Mouse (Mus musculus) adrenal gland, postnatal 36 days (tissue): ENCODE data around the gene Map2k6. TPM values are rescaled to one million over a fixed set of nuclear protein-coding genes. Genes with fewer than 3 reads are reported as not detected.

Experiments used
- DNase-seq, 2 experiments: peaks; one replicate each; pipeline ENCODE4 v3.0.0; 2021; ENCODE audit warnings: mixed read lengths in 1 of 2
- total RNA-seq, 2 experiments: library from RNA; stranded (reverse); gene quantifications; 2 replicates each; pipeline ENCODE4 v1.2.3; 2021

Gene Map2k6
- total RNA-seq, 2 experiments from 2014 or later, result 2.0 to 6.4 TPM

DNA sequence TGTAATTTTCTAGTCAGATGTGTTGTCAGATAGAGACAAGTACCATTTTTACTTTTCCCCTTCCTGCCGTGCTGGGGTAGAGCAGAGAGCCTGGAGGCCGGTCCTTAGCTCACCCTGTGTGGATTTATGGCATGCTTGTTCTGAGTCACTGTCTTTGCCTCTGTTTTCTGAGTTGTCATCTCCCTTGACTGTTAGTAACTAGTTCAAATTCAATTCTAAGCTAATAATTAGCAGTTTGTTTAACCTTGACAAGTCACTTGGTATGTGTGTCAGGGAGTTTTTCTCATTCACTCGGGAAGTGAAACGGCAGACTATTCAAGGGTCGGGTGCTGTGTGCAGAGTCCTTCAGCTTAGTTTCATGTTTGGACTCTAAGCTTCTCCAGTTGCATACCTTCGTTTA is 86.2 kb downstream of the Map2k6 start:
- peak; percentile 30 to 45 for DNase-seq

GRCm38 (mm10) chr11:110487796-110488195 is 88.9 kb downstream of the Map2k6 start:
- DNase-seq, result no peak

DNA sequence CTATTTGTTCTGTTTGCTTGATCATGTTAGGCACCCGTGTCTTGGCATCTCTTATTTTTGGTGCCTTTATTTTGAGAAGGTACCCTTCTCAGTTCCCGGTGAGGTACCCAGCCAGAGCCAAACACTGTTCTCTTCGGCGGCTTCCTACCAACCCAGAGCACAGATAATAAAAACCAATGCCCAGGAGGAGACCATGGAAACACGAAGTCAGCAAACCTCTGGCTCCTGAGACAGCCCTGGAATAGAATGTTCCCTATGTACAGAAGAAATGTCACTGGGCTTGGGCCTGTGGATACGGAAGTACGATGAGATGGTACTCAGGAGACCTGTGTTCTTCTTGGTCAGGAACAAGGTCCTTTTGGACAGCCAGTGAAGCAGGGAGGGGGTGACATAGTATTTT is 89.4 kb downstream of the Map2k6 start:
- DNase-seq, result no peak

GRCm38 (mm10) chr11:110495323-110496060 is 96.6 kb downstream of the Map2k6 start:
- no peak for DNase-seq

GRCm38 (mm10) chr11:110496061-110496446 is 97.1 kb downstream of the Map2k6 start:
- DNase-seq, result peak; percentile 73 to 75

GRCm38 (mm10) chr11:110497743-110498142 is 98.8 kb downstream of the Map2k6 start:
- no peak for DNase-seq

- peak; percentile 43 to 47 for DNase-seq
These were observed 99.8 kb downstream of the Map2k6 start for GRCm38 (mm10) chr11:110498651-110499213.

- DNase-seq, result no peak
These were observed 104.2 kb downstream of the Map2k6 start for GRCm38 (mm10) chr11:110502937-110503670.

- peak; percentile 29 for DNase-seq
These were observed 112.5 kb downstream of the Map2k6 start for GRCm38 (mm10) chr11:110511466-110511865.

DNA sequence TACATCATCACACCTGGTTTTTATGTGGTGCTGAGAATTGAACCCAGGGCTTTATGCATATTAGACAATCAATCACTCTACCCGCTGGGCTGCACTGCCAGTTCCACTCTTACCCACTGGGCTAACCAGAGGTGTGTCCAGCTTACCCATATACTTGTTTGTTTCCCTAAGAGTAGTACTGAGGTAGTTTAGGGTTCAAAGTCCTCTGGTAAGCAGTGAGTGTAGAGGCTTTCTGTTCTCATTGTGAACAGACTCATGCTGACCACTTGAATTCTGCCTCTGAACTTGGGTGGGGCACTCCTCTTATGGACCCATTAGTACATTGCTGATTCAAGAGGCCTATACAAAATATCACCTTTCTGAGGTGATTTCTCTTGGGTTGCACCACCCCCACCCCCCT is 119.7 kb downstream of the Map2k6 start:
- DNase-seq, result no peak

DNA sequence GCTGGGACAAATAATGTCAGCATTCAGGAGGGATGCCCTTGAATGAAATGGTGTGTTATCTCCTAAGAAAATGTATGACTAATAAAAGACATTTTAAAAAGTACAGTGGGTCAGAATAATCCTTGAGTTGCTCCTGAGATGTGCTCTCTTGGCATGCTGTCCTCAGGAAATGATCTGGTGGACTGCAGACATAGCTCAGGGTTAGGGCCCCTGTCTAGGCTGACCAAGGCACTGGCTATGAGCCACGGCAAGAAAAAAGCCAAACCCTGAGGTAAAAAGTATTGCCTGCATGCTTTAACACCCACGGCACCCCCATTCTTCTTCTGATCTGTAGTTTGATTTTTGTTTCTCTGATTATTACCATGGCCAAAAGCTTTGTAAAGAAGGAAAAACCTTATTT is 124.0 kb downstream of the Map2k6 start:
- DNase-seq, result peak; percentile 41 to 50

DNA sequence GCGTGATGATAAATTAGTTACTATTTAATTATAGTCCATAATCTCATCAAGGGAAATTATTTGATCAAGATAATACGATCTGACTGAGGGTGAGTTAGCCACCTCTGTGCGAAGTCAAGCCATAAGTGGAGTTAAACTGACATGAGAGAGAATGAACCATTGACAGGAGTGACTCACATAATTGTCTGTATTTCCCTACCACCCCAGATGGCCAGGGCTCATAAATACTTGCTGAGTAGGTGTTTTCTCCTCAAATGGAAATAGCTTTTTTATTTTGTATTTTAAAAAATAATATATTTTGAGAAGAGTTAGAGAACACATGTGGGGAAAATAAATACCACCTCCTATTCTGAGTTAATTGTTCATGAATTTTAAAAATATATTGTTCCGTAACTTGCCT is 127.2 kb downstream of the Map2k6 start:
- no peak for DNase-seq

- DNase-seq, result no peak
These were observed 132.2 kb downstream of the Map2k6 start for GRCm38 (mm10) chr11:110531087-110531486.

DNA sequence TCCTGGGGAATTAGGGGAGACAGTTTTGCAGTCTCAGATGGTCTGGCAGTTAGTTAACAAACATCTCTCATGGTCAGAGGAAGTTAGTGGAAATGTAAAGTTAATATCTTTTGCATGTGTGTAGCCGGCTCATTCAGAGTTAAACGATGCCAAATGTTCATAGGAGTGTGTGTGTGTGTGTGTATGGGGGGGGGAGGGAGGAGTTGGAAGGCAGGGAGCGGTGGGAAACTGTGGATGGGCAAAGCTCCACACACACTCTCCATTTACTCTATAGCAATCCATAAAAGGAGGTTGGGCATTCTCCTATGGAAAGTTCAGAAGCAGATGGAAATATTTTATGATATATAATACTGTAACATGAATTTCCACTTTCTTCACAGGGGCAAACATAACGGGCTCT is 135.9 kb downstream of the Map2k6 start:
- no peak for DNase-seq

DNA sequence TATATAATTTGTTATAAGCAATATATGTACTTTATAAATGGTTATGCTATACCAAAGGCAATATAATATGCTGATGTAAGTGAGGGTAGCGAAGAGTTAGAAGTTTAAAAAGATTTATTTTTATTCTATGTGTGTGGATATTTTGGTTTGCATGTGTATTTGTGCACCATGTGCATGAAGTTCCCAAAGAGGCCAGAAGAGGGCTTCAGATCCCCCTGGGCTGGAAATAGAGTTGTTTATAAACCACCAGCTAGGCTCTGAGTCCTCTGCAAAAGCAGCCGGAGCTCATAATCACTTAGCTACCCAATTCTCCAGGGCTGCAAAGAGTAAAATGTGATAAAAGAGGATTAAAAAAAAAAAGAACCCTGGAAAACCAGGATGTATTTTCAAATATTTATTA is 137.6 kb downstream of the Map2k6 start:
- DNase-seq, result no peak

DNA sequence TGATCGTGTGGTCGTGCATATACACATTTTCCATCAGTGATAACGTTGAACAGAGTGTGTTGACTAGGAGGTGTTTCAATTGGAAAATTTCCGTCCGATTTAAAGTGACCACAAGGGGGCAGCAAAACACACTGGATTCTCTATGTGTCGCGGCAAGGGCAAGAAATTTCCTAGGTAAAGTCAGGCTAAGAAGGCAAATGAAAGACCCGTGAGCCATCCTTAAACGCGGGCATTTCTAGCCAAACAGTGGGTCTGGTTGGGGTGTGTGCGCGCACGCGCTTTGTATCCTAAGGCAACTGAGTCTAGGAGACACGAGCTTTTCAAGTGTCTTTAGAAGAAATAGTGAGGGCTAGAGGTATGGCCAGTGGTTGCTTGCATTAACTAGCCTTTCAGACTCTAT is 138.7 kb downstream of the Map2k6 start:
- DNase-seq, result peak; percentile 63 to 82

- no peak for DNase-seq
These were observed 139.3 kb downstream of the Map2k6 start for GRCm38 (mm10) chr11:110538206-110538605.

DNA sequence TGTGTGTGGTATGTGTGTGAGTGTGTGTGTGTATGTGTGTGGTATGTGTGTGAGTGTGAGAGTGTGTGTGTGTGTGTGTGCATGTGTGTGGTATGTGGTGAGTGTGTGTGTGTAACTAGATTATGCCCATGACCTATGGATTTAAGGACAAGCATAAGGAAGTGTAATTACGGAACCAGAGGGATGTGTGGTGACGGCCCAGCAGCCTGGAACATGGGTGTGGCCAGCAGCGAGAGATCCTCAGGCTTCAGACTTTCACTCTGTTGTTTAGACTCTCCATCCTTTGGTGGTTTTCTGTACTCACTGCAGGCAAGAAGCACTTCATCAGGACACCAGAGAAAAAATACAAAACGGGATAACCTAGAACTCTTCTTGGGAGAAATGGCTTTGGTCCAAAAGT is 143.0 kb downstream of the Map2k6 start:
- no peak for DNase-seq

- DNase-seq, result peak in 1 of 2 experiments; percentile 31
These were observed 145.7 kb downstream of the Map2k6 start for GRCm38 (mm10) chr11:110544419-110545210.

GRCm38 (mm10) chr11:110545416-110545815 is 146.5 kb downstream of the Map2k6 start:
- peak in 1 of 2 experiments; percentile 32 for DNase-seq

DNA sequence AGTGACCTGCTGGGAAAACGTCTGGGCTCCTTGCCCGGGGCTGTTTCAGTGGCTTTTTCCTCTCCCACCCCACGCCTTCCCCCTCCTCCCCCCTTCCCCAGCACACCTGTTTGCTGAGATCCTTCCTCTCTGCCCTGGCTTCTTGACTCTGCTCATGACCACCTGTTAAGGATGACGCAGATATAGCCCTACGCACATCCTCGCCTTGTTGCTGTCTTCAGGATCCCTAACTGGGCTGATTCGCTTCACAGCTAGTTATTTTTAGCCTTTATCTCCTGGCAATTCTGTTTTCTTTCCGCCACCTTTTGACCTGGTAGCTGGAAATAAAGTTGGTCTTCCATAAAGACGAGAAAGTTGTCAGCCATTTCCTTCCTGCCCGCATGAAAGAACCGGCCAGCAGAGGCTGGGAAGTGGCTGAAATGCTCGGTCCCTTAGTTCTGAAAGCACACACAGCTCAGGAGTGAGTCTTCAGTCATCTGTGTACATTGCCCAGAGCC is 152.6 kb downstream of the Map2k6 start:
- peak; percentile 15 to 37 for DNase-seq
